Mouse (Mus musculus): ENCODE measurements around the gene Wap.
A peak's percentile ranks its signal among the peaks of the same experiment; 100 is the strongest.
"Not testable (repeated sequence)": the region's sequence is repeated elsewhere in the genome, so short reads cannot be mapped to it uniquely, and the experiment has no call there.

Wap gene

DNA sequence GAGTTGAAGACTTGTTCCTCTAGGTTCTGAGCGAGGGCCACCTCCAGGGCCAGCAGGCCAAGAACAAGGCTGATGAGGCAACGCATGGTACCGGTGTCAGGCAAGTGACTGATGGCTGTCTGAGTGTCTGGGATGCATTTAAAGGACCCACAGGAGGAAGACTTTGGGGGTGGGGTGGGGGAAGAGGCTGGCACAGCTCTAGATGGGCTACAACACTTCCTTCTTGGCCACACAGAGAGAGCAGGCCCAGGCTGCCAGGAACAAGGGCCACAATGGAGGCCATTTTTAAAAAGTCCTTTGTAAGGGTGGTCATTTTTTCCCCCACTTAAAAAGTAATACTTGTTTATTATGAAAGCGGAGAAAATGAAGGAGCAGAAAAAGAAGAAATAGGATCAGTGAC, at the start of gene Wap:
Gene Wap, minus strand, starts transcription at position 101 of the 400 bp plus-strand sequence.
- no peak for DNase-seq (ENCODE audit: low spot score)

DNA sequence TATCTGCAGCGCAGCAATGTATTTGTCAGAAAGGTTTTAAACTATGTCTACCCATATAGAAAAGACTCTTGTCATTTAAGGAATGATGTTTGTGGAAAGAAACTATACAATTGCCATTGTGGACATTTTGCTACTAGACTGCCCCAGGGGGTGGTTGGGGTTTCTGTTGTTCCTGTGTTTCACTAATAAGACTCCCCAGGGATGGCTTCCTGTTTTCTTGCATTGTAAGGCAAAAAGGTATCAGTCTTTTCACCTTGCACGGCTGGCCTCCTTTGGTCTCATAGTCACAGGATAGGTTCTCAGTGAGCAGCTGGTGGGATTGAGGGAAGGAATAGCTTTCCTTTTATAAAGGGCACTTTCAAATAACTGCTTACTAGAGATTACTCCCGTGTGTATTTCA, 46.3 kb upstream of the Wap start:
- DNase-seq (ENCODE audit: low spot score) = no peak

DNA sequence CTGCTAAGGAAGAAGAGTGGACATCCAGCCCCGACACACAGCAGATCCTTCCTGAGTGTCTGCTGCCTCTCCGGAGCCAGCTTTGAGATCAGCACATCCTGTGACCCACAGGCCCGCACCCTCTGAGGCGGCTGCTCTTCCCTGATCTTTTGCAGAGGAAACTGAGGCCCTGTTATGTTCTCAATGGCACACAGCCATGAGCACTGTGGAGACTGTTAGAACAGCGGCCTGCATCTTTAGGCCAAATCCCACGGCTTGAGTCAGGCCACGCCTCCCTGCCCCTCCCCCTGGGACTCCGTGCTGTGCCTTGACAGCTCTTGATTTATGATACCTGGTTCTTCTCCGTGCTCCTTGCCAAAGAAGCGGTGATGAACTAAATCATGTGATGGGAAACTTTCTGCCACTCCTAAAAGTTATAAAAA, 42.0 kb upstream of the Wap start:
- peak; percentile 51 for DNase-seq (ENCODE audit: low spot score)

DNA sequence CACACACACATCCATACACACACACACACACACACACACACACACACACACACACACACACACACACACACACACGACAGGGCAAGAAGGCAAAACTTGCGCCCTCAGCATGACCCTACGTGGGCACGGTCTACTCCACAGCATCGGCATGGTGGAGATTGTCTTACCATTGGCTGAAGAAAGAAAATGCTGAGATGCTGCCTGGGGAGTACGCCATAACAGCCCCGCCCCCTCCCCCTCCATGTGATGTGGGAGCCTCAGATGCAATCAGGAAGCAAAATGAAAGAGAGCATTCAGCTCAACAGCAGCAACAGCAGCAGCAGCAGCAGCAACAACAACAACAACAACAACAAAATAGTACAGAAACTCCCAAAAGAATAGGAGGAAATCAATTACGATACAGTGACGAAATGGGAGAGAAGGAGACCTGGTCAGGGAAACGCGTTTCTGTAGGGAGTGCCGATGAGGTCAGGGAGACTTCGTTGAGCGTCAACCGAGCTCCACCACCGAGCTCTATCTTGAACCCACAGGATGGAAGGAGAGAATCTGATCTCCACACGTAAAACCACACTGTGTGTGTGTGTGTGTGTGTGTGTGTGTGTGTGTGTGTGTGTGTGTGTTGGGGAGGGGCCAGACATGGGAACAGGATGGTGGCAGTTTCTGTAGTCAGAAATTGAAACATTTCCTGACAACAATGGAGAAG, 41.4 kb upstream of the Wap start:
- DNase-seq (ENCODE audit: low spot score) = no peak

DNA sequence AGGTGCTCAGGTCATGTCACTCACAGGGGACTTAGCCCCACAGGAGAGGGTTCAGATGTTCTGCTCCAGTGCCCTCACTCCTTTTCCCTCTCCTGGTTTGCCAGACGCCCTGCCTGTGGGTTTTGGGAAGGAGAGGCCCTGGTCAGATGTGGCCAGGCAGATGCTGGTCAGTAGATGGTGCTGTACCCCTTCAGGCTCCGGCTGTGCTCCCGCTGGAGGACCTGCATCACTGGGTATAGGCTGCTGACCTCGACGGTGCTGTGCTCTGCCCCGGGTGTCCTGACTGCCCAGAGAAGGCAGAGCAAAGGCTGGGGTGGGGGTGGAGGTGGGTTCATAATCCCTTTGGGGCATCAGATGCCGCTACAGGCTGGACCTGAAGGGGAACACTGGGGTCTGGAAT, 39.1 kb upstream of the Wap start:
- DNase-seq (ENCODE audit: low spot score) = no peak

DNA sequence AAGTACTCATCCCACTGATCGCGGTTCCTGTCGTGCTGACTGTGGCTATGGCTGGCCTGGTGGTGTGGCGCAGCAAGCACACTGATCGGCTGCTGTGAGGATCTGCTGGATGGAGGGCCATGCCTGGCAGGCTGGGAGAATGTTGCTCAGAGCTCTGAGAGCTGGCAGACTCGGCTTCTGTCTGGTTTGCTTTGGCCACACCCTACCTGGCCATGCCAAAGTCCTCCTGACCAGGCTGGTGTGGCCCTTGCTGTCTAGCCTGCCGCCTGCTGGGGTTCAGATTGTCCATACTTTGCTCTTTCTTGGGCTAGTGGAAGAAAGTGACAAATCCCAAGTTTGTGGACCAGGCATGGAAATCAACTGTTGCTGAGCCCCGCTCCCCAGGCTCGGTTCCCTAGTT, 38.2 kb upstream of the Wap start:
- no peak for DNase-seq (ENCODE audit: low spot score)

DNA sequence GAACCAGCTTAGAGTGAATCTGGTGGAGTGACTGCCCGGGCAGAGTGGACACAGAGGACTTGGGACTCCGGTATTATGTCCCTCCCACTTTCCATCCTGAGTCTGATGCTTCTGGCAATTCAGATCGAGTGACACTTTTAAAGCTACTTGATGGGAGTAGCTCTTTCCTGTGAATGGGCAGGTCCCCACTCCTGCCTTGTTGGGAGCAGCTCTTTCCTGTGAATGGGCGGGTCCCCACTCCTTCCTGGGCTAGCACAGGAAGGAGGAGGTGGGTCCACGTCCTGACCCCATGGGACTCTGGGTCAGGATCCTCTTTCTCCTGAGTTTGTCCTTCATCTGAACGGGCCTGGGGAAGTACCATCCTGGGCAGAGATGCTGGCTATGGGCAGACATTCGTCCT, 37.0 kb upstream of the Wap start:
- DNase-seq (ENCODE audit: low spot score) = no peak

DNA sequence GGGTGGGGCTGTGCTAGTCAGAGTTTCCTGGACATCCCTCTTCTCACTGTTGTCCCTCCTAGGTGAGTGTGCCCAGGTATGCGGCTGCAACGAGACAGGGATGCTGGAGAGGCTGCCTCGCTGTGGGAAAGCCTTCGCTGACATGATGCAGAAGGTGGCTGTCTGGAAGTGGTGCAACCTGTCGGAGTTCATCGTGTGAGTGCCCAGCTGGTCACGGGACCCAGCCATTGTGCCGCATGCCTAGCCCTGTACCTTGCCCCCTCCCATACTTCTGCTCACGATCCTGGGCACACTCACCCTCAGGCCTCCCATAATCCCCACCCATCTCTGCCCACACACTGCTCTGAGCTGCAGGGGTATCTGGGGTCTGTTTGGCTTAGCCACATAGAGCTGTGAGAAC, 36.3 kb upstream of the Wap start:
- no peak for DNase-seq (ENCODE audit: low spot score)

DNA sequence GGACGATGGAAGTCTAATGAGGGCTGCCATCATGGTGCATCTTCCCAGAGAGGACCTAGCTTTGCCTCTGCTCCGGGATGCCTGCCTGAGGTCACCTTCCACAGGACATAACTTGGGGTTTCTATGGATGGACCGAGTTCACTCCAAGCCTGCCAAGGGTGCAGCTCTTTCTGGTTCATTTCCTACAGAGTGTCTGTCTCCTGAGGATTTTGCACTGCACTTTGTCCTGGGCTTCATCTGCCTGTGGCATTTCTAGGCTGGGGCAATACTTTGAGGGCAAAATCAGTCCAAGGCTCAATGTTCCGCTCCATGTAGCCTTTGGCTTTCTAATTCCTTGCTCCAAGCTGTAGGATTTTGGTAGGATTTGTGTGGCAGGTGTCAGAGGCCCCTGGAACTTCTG, 32.4 kb upstream of the Wap start:
- no peak for DNase-seq (ENCODE audit: low spot score)

DNA sequence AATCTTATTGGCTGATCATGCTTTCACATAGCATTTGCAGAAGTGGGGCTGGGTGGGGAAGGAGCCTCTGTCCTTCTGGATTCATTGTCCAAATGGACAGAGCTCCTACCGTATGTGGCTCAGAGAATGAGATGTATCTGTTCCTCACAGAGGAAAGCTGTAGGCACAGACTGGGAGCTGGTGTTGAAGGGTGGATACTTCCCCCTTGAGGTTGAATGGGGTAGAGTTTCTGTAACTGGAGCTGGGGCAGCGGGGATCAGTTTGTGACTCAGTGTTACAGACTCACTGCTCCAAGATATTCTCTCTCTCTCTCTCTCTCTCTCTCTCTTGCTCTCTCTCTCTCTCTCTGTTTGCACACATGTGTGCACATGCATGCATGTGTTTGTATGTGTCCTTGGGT, 31.6 kb upstream of the Wap start:
- no peak for DNase-seq (ENCODE audit: low spot score)

DNA sequence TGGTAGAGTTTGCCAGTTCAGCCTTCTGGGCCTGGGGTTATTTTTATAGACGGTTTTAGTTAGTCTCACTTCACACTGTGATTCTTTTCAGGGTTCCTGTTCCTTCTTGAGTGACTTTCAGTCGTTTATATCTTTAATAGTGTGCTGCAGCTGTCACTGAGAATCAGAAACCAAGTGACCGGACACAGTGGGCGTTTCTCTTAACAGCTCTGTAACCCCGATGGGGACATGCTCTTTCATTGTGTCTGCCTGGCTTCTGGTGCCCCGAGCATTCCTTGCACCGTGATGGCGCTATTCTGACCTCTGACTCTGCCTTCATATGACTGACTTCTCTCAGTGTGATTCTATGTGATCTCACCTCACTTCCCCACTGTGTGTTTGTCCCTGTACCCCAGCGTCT, 30.6 kb upstream of the Wap start:
- no peak for DNase-seq (ENCODE audit: low spot score)

DNA sequence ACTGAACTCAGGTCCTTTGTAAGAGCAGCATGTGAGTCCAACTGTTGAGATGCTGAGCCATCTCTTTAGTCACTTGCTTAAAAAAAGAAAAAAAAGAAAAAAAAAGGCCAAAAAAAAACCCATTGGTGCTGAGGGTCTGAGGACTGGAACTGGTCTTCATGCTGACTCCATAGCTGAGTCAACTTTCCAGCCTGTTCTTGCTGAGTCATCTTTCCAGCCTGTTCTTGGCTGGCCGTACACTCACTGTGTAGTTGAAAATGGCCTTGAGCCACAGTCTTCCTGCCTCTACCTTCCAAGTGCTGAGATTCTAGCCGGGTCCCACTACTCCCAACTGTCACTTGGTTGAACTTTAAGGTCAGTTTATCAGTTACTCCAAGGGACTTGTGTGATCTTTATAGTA, 28.2 kb upstream of the Wap start:
- no peak for DNase-seq (ENCODE audit: low spot score)

DNA sequence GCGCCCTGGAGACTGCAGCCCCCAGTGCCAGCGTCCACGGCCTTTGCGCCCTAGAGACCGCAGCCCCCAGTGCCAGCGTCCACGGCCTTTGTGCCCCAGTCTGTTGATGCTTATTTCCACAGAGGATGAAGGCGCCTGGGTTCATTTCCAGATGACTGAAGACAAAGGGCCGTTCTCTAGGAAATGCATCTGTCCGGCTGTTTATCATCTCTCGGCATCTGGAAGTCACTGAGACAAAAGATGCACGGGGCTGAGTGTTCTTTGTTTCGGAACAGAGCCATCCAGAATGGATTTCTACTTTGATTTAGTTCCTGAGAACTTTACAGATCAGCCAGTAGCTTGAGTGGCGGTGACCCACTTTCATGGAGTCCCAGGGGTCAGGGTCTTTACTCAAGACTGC, 22.8 kb upstream of the Wap start:
- no peak for DNase-seq (ENCODE audit: low spot score)

DNA sequence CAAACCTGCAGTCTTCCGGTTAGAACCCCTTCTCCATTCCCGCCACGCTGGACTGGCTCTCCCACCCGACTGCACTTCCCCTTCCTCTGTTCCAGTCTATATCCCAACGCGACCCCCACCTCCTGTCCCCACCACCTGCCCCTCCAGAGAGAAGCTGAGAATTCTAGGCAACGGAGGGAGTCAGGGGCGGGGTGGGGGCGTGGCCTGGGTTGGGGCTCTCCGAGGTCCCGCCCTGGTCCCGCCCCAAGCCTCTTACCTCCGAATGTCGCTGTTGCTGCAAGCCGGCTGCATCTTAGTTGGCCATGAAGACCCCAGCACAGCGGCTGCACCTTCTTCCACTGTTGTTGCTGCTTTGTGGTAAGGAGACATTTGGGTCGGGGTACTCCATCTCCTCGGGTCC, 19.8 kb upstream of the Wap start, which contains the start of gene Ramp3:
Gene Ramp3, plus strand, starts transcription at position 251 of the 400 bp plus-strand sequence.
- no peak for DNase-seq (ENCODE audit: low spot score)

DNA sequence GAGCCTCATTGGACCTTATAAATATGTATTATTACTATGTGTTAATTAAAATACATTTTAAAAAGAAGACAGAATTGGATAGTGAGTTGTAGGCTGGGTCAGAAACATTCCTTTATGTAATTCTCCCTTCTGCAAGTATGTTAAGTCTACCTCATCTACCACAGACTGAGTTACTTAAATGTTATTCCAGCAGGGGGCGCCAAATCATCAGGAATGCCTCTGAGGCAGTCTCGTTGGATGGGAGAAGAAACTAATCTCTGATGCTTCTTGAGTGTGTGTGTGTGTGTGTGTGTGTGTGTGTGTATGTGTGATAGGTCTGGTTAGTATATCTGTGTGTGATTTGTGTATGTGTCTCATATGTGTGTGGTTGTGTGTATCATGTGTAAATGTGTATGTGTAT, 16.5 kb upstream of the Wap start:
- DNase-seq (ENCODE audit: low spot score) = peak; percentile 85

DNA sequence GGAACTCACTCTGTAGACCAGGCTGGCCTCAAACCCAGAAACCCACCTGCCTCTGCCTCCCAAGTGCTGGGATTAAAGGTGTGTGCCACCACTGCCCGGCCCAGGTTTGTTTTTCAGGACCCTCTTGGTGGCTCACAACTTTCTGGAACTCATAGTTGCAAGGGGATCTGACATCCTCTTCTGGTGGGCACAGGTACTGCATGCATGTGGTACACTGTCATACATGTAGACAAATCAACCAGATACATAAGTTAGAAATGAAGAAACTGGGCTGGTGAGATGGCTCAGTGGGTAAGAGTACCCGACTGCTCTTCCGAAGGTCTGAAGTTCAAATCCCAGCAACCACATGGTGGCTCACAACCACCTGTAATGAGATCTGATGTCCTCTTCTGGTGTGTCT, 14.5 kb upstream of the Wap start:
- DNase-seq (ENCODE audit: low spot score) = not testable (repeated sequence)

DNA sequence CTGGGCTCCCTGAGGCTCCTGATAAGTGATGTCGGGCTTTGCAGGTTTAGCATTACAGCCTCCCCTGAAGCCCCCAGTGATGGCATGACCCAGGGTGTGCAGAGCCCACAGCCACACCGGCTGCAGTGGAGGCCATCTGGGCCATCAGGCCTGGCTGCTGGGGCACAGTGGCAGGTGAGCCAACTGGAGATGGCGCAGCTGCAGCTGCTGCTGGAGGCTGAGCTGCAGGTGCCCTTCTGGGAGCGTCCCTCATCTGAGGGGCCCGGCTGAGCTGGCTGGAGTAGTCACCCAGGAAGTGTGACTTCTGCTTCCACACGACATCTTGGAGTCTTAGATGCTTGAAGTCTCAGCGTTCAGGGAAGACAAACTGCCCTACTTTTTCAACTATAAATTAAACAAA, 12.1 kb upstream of the Wap start:
- DNase-seq (ENCODE audit: low spot score) = no peak

DNA sequence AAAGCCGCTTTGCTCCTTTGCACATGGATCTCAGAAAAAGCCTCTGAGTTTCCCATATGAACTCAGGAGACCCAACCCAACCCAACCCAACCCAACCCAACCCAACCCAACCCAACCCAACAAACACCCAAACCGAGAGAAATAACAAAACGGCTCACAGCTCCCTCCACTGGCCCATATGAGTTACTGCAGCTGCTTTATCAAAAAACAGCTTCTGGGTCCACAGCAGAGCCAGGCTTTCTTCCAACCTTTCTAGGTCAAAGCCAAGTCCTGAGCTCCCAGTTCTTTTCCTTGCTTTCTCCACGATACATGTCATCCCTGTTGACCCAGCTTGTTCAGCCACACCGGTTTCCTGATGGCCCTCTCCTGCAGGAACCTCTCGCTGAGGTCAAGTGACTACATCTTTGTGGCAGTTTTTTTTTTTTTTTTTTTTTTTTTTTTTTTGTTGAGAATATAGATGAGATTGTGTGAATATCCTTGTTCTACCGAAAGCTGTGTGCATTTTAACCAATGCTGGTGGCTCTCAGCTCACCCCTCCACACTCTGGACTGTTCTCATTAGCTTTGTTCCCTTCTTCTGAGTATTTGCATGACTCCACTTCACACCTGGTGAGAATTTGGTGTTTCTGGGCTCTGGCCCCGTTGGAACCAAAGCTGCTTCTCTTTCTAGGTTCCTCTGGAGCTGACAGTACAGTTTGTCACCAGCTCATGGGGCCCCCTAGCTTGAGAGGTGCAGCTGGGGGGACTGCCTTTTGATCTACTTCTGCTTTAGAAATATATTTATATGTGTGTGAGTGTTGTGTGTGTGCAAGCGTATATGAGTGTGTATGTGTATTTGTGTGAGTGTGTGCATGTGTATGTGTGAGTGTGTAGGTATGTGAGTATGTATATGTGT, 9.6 kb upstream of the Wap start:
- no peak for DNase-seq (ENCODE audit: low spot score)

DNA sequence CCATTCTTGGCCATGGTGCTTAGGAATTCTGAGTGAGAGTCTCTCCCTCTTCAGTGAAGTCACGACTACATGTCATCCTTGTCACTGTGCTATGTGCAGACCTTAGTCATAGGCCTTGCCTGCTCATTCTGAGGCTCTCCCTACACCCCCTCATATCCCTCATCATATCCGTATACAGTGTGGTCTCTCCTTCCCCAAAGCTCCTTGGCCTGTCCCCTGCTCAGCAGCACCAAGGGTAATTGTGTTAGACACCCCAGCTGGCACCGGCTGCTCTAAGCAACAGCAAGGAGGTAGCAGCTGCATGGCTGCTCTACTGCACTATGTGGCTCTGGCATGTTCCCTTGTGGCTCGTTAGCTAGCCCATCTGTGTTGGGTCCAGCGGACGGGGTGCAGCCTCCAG, 6.1 kb upstream of the Wap start:
- no peak for DNase-seq (ENCODE audit: low spot score)

DNA sequence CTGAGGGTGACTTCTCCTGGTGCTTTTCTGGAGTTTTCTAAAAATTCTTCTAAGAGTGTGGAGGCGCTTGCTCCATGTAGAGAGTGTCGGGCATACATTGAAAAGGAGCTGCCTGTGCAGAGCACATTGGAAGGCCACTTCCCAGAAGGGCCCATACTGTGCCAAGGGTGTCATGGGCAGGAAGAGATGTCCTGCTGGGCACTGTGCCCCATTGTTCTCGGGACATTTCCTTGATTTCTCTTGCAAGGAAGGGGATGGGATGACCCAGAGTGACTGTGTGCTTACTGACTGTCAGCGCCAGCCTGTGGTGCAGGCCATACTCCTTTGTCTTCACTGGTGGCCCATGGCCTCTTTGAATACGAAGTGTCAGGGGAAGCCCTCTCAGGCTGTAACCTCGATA, 635 bp upstream of the Wap start:
- DNase-seq (ENCODE audit: low spot score) = no peak

DNA sequence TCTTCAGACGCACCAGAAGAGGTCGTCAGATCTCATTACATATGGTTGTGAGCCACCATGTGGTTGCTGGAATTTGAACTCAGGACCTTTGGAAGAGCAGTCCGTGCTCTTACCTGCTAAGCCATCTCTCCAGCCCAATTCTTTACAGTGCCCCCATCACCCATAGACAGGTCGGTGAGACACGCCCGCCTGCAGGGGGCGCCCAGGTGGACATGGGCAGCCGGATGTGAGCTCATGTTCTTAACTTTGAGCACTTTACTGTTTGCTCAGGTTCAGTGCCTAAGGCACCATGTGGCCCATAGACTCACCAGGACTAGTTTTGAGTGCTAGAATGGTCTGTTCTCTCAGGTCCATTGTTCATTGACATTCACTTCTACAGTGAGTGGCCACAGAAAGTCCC, 2.3 kb downstream of the Wap start:
- no peak for DNase-seq (ENCODE audit: low spot score)

DNA sequence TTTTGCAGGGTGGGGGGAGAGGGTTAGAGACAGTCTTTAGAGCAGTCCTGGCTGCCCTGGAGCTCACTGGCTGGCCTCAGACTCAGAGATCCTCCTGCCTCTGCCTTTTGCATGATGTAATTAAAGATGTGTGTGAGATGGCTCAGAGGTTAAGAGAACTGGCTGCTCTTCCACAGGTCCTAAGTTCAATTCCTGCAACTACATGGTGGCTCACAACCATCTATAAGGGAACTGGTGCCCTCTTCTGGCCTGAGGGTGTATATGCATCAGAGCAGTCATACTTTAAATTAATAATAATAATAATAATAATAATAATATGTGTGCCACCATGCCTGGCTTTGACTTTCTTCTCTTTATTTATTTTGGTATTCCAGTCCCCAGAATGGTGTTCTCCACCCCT, 8.8 kb downstream of the Wap start:
- no peak for DNase-seq (ENCODE audit: low spot score)

DNA sequence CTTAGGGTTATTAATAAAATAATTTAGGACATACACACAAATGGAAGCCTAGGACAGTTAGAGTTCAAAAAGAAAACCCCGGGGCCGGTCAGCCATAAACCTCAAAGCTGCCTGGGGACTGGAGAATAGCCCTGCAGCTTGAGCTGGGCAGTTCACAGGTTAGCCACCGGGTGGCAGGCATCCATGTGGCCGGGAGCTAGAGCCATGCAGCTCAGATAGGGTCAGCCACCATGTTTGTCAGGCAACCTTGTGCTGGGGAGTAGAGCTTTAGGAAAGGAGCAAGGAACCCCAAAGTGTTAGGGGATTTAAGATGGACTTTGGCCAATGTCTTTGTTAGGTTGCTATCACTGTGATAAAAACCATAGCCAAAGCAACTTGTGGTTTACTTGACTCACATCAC, 9.9 kb downstream of the Wap start:
- DNase-seq (ENCODE audit: low spot score) = peak; percentile 58

DNA sequence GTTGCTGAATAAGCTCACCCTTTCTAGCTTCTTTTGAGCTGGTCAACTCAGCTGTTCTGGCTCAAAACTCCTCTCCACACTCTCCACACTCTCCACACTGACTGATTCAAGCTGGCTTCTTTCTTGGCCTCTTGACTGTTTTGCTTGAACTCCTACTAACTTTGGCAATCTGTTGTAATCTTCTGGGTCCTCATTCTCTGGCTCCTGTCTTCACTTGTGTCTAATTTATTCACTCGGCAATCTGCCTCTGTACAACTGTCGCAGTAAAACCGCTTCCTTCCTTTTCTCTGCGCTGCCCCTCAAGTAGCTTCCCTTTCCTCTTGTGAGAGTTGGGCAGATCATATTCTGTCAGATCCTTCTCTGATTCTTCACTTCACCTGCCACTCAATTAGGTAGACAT, 10.7 kb downstream of the Wap start:
- no peak for DNase-seq (ENCODE audit: low spot score)

Measured in urinary bladder, postnatal 14 days (tissue).